Mouse (Mus musculus): ENCODE data around the gene Nxt1. TPM values are rescaled to one million over a fixed set of nuclear protein-coding genes. Genes with fewer than 3 reads are reported as not detected.

Gene Nxt1
- polyA plus RNA-seq, 1 experiment: 27.8 TPM

DNA sequence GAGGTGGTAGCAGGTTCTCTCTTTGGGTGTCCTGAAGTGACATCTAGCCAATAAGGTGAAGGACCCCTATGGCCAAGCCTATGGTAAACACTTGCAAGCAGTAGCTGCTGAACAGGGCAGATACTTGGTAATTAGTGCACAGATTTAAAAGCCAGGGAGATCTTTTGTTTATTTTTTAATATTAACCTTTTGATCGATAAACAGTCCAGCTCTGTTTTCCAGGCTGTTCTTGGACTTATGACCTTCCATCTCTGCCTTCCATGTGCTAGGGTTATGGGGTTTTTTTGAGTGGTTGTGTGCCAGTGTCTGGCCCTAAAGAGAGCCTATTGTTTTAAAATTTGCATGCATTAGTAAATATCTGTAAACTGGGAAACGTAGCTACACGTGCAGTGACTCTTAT, 17.9 kb downstream of the Nxt1 start:
- Histone ChIP-seq H3K4me3 (replicated peaks; ENCODE audit: insufficient read depth, low read depth, low read length) (no peak overlapping the region), H3K4me1 (ENCODE audit: control insufficient read depth, insufficient read depth, low read length) (no peaks in the 10 kb centered on the region), H3K27me3 (ENCODE audit: control insufficient read depth, insufficient read depth, low read length) (no peaks in the 10 kb centered on the region), H3K27ac (ENCODE audit: insufficient read depth, low read length) (no peak overlapping the region)
- 93% methylated on average over 3 of the region's 3 CpGs for WGBS
- DNase-seq: no peak
- TF ChIP-seq POLR2A (IDR thresholded peaks at IDR 0.05; ENCODE audit: borderline replicate concordance, insufficient read depth, low read length) (no peak), CTCF (IDR thresholded peaks at IDR 0.05; ENCODE audit: borderline replicate concordance, insufficient read depth, low read depth, low read length) (no peak)

DNA sequence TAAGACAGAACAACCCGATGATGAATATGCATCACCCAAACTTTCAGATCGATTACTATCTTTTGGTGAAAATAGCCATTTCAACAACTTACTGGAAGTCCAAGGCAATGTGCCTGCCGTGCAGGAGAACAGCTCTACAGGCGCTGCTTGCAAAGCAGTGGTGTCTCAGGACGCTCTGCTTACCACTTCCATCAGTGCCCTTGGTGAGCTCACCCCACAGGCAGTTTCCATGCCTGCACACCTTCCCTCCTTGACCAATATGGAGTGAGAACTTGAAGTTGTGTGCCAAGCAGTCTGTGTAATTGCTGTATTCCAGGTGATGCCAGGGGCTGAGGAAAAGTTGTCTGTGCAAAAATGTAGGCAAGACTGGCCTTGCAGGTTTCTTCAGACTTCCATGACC, 18.4 kb downstream of the Nxt1 start:
- TF ChIP-seq CTCF (IDR thresholded peaks at IDR 0.05; ENCODE audit: borderline replicate concordance, insufficient read depth, low read depth, low read length): no peak
- TF ChIP-seq POLR2A (IDR thresholded peaks at IDR 0.05; ENCODE audit: borderline replicate concordance, insufficient read depth, low read length): no peak
- WGBS: 97% methylated on average over 5 of the region's 5 CpGs
- Histone ChIP-seq H3K4me1 (ENCODE audit: control insufficient read depth, insufficient read depth, low read length) (no peaks in the 10 kb centered on the region), H3K27me3 (ENCODE audit: control insufficient read depth, insufficient read depth, low read length) (no peaks in the 10 kb centered on the region), H3K27ac (ENCODE audit: insufficient read depth, low read length) (no peak overlapping the region), H3K4me3 (replicated peaks; ENCODE audit: insufficient read depth, low read depth, low read length) (no peak overlapping the region)
- DNase-seq: no peak

DNA sequence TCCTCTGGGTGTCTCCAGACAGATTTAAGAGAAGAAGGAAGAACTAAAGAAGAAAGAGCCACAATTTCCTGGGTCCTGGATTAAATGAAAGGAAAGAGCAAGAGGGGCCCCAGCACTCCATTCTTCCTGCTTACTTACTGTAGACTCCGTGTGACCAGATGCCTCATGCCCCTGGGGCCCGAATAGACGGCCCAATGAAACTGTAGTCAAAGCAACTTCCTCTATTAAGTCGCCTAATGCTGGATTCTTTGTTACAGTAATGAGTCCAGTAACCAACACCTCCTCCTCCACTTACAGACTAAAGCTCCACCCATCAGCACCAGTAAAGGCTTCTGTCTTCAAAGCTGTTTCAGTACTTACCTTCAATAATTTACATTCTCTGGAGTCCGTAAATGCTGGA, 26.2 kb downstream of the Nxt1 start:
- 88% methylated on average over 5 of the region's 5 CpGs for WGBS
- Histone ChIP-seq H3K27me3 (ENCODE audit: control insufficient read depth, insufficient read depth, low read length) (no peaks in the 10 kb centered on the region), H3K27ac (ENCODE audit: insufficient read depth, low read length) (no peak overlapping the region), H3K4me3 (replicated peaks; ENCODE audit: insufficient read depth, low read depth, low read length) (no peak overlapping the region), H3K4me1 (ENCODE audit: control insufficient read depth, insufficient read depth, low read length) (no peaks in the 10 kb centered on the region)
- TF ChIP-seq CTCF (IDR thresholded peaks at IDR 0.05; ENCODE audit: borderline replicate concordance, insufficient read depth, low read depth, low read length) (no peak), POLR2A (IDR thresholded peaks at IDR 0.05; ENCODE audit: borderline replicate concordance, insufficient read depth, low read length) (no peak)
- DNase-seq: no peak

DNA sequence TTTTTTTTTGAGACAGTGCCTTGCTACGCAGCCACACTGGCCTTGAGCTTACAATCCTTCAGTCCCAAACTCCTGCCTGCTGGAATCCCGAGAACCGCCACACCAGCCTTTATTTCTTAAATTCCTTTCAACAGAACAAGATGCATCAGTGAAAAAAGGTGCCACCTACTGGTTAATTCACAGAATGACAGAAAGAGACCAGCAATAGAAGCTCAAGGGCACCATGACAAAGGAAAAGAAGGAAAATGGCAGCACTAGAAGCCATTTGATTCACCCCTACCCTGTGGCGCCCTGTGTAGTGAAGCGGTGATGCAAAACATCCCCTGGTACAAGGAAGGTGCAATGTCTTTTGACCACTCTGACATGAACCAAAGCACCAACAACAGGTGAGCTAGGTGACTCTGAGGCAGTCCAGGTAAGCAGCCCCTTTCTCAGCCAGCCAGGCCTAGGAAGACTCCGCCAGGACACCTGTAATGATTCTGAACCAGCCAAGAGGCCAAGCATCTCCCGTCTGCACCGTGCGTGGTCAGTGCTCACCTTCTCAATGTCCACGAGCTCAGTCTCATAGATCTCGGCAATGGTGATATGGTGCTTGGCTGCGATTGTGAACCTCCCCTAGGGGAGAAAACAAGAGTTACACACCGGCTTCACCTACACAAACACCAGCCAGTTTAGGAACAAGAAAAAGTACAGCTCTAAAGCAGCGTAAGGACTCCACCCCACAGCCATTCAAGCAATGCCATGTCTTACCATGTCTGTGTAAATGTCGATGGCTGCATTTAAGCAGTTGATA, 34.2 kb downstream of the Nxt1 start:
- WGBS: 79% methylated on average over 15 of the region's 15 CpGs
- peak in 1 of 2 experiments; percentile 34 for DNase-seq
- no peak overlapping the region for H3K27ac ChIP-seq (ENCODE audit: insufficient read depth, low read length)
- TF ChIP-seq CTCF (IDR thresholded peaks at IDR 0.05; ENCODE audit: borderline replicate concordance, insufficient read depth, low read depth, low read length) (peak; percentile 16; the same call in 1 of the 2 replicates), POLR2A (IDR thresholded peaks at IDR 0.05; ENCODE audit: borderline replicate concordance, insufficient read depth, low read length) (no peak)
- H3K4me3 ChIP-seq (replicated peaks; ENCODE audit: insufficient read depth, low read depth, low read length): no peak overlapping the region
- H3K27me3 ChIP-seq (ENCODE audit: control insufficient read depth, insufficient read depth, low read length): no peaks in the 10 kb centered on the region
- peaks cover 3% of the 10 kb centered on the region; the same call in 1 of the 2 replicates for H3K4me1 ChIP-seq (ENCODE audit: control insufficient read depth, insufficient read depth, low read length)

DNA sequence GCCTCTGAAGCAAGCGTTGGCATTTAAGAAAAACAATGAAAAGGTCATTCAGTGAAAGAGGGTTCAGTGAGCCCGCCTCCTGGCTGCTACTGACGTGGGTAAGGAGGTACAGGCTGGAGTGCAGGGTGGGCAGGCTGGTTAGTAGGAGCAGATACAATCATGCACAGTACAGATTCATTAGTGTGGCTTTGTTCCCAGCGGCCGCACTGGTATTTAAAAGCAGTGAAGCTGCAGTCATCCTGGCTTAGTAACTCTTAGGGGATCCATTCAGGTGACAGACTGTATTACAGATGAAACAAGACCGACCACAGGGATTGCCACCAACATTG, 34.8 kb downstream of the Nxt1 start:
- Histone ChIP-seq H3K4me3 (replicated peaks; ENCODE audit: insufficient read depth, low read depth, low read length) (no peak overlapping the region), H3K4me1 (ENCODE audit: control insufficient read depth, insufficient read depth, low read length) (peaks cover 3% of the 10 kb centered on the region; the same call in 1 of the 2 replicates), H3K27ac (ENCODE audit: insufficient read depth, low read length) (no peak overlapping the region), H3K27me3 (ENCODE audit: control insufficient read depth, insufficient read depth, low read length) (no peaks in the 10 kb centered on the region)
- no peak for TF ChIP-seq POLR2A (IDR thresholded peaks at IDR 0.05; ENCODE audit: borderline replicate concordance, insufficient read depth, low read length)
- no peak for TF ChIP-seq CTCF (IDR thresholded peaks at IDR 0.05; ENCODE audit: borderline replicate concordance, insufficient read depth, low read depth, low read length)
- DNase-seq: no peak
- WGBS: 68% methylated on average over 6 of the region's 6 CpGs

DNA sequence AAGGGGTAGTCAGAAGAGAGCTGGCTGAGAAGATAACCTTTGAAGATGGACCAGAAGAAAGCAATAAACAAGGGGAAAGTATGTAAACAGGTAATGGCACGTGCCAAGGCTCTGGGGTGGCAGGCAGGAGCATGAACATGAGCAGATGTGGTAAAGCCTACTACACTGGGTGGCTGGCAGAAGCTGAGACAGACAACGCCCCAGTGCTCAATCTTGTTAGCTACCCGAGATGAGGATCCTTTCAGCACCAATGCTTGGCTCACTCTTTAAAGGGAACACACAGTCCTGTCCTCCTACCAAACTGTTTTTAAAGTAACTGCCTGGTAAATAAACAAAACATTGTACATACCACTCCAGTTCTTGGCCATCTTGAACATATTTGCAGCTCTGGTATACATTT, 39.9 kb downstream of the Nxt1 start:
- Histone ChIP-seq H3K4me1 (ENCODE audit: control insufficient read depth, insufficient read depth, low read length) (peaks cover 3% of the 10 kb centered on the region; the same call in 1 of the 2 replicates), H3K27ac (ENCODE audit: insufficient read depth, low read length) (no peak overlapping the region), H3K27me3 (ENCODE audit: control insufficient read depth, insufficient read depth, low read length) (no peaks in the 10 kb centered on the region), H3K4me3 (replicated peaks; ENCODE audit: insufficient read depth, low read depth, low read length) (no peak overlapping the region)
- no peak for DNase-seq
- 81% methylated on average over 3 of the region's 3 CpGs for WGBS
- TF ChIP-seq POLR2A (IDR thresholded peaks at IDR 0.05; ENCODE audit: borderline replicate concordance, insufficient read depth, low read length): no peak
- no peak for TF ChIP-seq CTCF (IDR thresholded peaks at IDR 0.05; ENCODE audit: borderline replicate concordance, insufficient read depth, low read depth, low read length)

DNA sequence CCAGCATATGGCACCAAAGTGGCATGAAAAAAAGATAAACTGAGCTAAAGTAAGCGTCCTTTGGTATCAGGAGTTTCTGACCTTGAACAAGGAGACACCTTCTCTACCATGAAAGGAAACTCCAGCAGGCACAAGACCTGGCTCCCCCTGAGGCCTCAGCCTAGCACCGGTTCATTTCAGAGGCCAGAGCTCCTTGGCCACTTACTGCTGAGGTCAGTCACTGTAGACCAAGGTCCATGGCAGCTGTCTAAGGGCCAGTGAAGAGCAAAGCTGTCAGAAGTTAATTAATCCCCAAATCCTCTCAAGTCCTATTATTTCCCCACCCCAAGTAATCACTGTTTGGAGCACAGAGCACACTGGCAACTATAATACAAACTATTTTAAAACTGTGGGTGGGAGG, 44.7 kb downstream of the Nxt1 start:
- no peak for DNase-seq
- H3K4me1 ChIP-seq (ENCODE audit: control insufficient read depth, insufficient read depth, low read length): no peaks in the 10 kb centered on the region; the same call in 1 of the 2 replicates
- TF ChIP-seq CTCF (IDR thresholded peaks at IDR 0.05; ENCODE audit: borderline replicate concordance, insufficient read depth, low read depth, low read length): no peak
- TF ChIP-seq POLR2A (IDR thresholded peaks at IDR 0.05; ENCODE audit: borderline replicate concordance, insufficient read depth, low read length): no peak
- H3K27ac ChIP-seq (ENCODE audit: insufficient read depth, low read length): no peak overlapping the region
- WGBS: 68% methylated on average over 2 of the region's 2 CpGs
- no peaks in the 10 kb centered on the region for H3K27me3 ChIP-seq (ENCODE audit: control insufficient read depth, insufficient read depth, low read length)
- H3K4me3 ChIP-seq (replicated peaks; ENCODE audit: insufficient read depth, low read depth, low read length): no peak overlapping the region

DNA sequence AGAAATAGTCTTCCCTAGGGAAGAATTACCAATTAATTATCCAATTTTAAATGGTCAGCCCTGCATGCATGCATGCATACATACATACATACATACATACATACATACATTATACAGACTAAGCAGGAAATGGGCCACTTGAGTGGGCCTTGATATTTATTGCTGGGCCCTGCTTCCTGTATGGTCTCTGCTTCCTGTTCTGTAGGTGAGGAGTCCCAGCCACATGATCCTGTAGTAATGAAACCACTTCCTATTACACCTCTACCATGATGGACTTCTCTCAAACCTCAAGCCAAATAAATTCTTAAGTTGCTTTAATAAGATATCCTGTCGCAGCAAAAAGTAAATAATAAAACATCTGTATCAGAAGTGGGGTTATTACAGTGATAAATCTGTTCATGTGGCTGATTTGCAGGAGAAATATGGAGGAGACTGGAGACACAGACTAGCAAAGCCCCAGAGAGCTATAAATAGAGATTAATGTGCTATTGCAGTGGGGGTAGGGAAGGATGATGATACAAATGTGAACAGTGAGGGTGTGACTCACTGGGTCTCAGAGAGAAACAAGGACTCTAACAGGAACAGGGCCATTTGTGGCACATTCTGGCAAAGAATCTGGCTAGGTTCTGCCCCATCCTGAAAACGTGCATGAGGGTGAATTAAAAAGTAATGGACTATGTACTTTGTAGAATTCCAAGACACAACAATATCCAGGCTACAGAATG, 47.0 kb downstream of the Nxt1 start:
- H3K27ac ChIP-seq (ENCODE audit: insufficient read depth, low read length): no peak overlapping the region
- no peaks in the 10 kb centered on the region for H3K27me3 ChIP-seq (ENCODE audit: control insufficient read depth, insufficient read depth, low read length)
- 55% methylated on average over 2 of the region's 2 CpGs for WGBS
- no peak overlapping the region for H3K4me3 ChIP-seq (replicated peaks; ENCODE audit: insufficient read depth, low read depth, low read length)
- TF ChIP-seq CTCF (IDR thresholded peaks at IDR 0.05; ENCODE audit: borderline replicate concordance, insufficient read depth, low read depth, low read length): no peak
- TF ChIP-seq POLR2A (IDR thresholded peaks at IDR 0.05; ENCODE audit: borderline replicate concordance, insufficient read depth, low read length): no peak
- H3K4me1 ChIP-seq (ENCODE audit: control insufficient read depth, insufficient read depth, low read length): no peaks in the 10 kb centered on the region; the same call in 1 of the 2 replicates
- no peak for DNase-seq

Other genes with a start within 250 kb of the Nxt1 start
- 2.8 and 3.2 TPM in 2 replicates for gene Cd93, start 229.0 kb upstream of the Nxt1 start, polyA plus RNA-seq (2012; rRNA removed)
- gene Gzf1, start 8.4 kb downstream of the Nxt1 start, polyA plus RNA-seq (2012; rRNA removed): 17.8 and 18.7 TPM in 2 replicates
- gene Napb, start 59.9 kb downstream of the Nxt1 start, polyA plus RNA-seq (2012; rRNA removed): 189 and 192 TPM in 2 replicates
- 0.27 TPM in 1 of 2 replicates, not detected in the other for gene Cstl1, start 77.8 kb downstream of the Nxt1 start, polyA plus RNA-seq (2012; rRNA removed)
- gene Cst11, start 98.9 kb downstream of the Nxt1 start, polyA plus RNA-seq (2012; rRNA removed): not detected in 2 replicates
- gene 8030411F24Rik, start 109.4 kb downstream of the Nxt1 start, polyA plus RNA-seq (2012; rRNA removed): not detected in 2 replicates
- not detected in 2 replicates for gene Cst12, start 116.8 kb downstream of the Nxt1 start, polyA plus RNA-seq (2012; rRNA removed)
- not detected in 2 replicates for gene Cst8, start 126.2 kb downstream of the Nxt1 start, polyA plus RNA-seq (2012; rRNA removed)
- gene Cst13, start 147.5 kb downstream of the Nxt1 start, polyA plus RNA-seq (2012; rRNA removed): not detected in 2 replicates
- not detected in 2 replicates for gene Cst9, start 162.5 kb downstream of the Nxt1 start, polyA plus RNA-seq (2012; rRNA removed)
- gene 9230104L09Rik, start 192.4 kb downstream of the Nxt1 start, polyA plus RNA-seq (2012; rRNA removed): not detected in 2 replicates
- 1,975 and 2,220 TPM in 2 replicates for gene Cst3, start 203.1 kb downstream of the Nxt1 start, polyA plus RNA-seq (2012; rRNA removed)